Mouse (Mus musculus): Measurements from ENCODE around the gene Stk40. TPM values are rescaled to one million over a fixed set of nuclear protein-coding genes. Genes with fewer than 3 reads are reported as not detected.

The Stk40 gene
- polyA plus RNA-seq, 1 experiment from 2014 or later = 35.1 TPM

GRCm38 (mm10) chr4:126134236-126134635 is 30.5 kb downstream of the Stk40 start:
- Histone ChIP-seq H3K36me3 (peaks cover 89% of the 10 kb centered on the region), H3K9me3 (no peaks in the 10 kb centered on the region), H3K4me3 (no peak overlapping the region), H3K27ac (no peak overlapping the region), H3K4me1 (replicated peaks) (peaks cover 30% of the 10 kb centered on the region), H3K9ac (no peak overlapping the region), H3K27me3 (no peaks in the 10 kb centered on the region), H3K4me2 (no peak overlapping the region)
- whole genome bisulfite sequencing = 95% methylated on average over 4 of the region's 4 CpGs
- ATAC-seq (ENCODE audit: low FRiP score) = no peak

DNA sequence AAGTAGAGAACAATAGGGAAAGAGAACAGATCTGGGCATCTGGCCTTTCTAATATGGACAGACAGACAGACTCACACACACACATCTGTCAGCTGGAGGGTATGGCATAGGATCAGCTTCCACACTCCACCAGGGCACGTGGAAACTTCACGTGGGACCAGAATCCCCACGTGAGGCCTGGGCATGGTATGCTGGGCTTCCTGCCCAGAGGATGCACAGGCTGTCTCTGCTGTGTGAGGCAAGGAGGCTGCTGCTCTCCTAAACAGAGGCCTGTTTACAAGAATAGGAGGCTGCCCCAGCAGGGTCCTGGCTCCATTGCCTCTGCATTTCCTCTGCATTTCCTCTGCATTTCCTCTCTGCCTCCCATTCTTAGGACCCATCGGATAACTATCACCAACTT is 30.9 kb downstream of the Stk40 start:
- peaks cover 89% of the 10 kb centered on the region for H3K36me3 ChIP-seq

GRCm38 (mm10) chr4:126137773-126138172 is 34.0 kb downstream of the Stk40 start:
- Histone ChIP-seq H3K9me3 (no peaks in the 10 kb centered on the region), H3K4me2 (no peak overlapping the region), H3K36me3 (peaks cover 81% of the 10 kb centered on the region), H3K9ac (no peak overlapping the region), H3K4me1 (replicated peaks) (peaks cover 2% of the 10 kb centered on the region; the same call in 1 of the 2 replicates), H3K27me3 (no peaks in the 10 kb centered on the region), H3K4me3 (no peak overlapping the region), H3K27ac (no peak overlapping the region)
- 81% methylated on average over 4 of the region's 4 CpGs for WGBS
- no peak for ATAC-seq (ENCODE audit: low FRiP score)

More for the DNA sequence above, 30.9 kb downstream of the Stk40 start:
- H3K4me3 ChIP-seq = no peak overlapping the region
- no peaks in the 10 kb centered on the region for H3K9me3 ChIP-seq
- no peak for ATAC-seq (ENCODE audit: low FRiP score)
- H3K4me1 ChIP-seq (replicated peaks) = peaks cover 30% of the 10 kb centered on the region
- H3K4me2 ChIP-seq = no peak overlapping the region
- no peaks in the 10 kb centered on the region for H3K27me3 ChIP-seq
- no peak overlapping the region; the same call in 1 of the 2 replicates for H3K9ac ChIP-seq
- 90% methylated on average over 4 of the region's 4 CpGs for whole genome bisulfite sequencing
- no peak overlapping the region for H3K27ac ChIP-seq

DNA sequence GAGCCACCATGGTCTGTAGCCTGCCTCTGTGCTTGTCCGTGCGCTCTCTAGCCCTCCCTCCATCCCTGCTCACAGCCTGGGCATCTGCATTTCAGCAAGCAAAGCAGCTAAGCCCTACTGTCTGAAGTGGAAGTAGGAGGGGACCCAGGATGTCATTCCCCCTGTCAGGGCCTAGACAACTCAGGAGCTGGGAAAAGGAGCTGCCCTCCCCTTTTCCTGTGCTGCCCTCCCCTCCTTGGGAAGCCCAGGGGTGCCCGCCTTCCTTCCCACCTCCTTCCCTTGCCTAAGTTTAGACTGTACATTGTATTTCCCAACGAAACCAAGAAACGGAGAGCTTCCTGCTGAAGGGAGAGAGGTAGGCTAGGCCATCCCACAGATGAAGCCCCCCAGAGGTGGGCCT is 37.3 kb downstream of the Stk40 start:
- H3K4me3 ChIP-seq = no peak overlapping the region
- no peak for ATAC-seq (ENCODE audit: low FRiP score)
- H3K4me2 ChIP-seq = no peak overlapping the region
- H3K27me3 ChIP-seq = no peaks in the 10 kb centered on the region
- H3K9ac ChIP-seq = no peak overlapping the region
- WGBS = 79% methylated on average over 5 of the region's 5 CpGs
- H3K27ac ChIP-seq = no peak overlapping the region
- H3K4me1 ChIP-seq (replicated peaks) = no peaks in the 10 kb centered on the region
- no peaks in the 10 kb centered on the region for H3K9me3 ChIP-seq
- peaks cover 50% of the 10 kb centered on the region for H3K36me3 ChIP-seq

DNA sequence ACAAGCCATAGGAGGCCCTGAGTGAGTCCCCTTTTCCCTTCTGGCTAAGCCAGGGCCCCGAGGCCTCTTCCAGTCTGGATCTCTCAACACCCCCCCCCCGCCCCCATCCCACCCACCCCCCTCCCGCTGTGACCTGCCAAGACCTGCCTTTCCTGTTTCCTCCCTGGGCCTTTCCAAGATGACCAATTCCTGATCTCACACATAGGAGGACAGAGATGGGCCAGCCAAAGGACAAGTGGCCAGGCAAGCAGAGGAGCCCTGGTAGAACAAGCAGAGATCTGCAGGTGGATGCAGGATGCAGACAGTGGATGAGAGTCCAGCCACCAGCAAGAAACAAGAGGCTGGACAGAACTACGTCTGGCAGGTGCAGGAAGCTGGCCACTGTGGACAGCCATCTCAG is 41.6 kb downstream of the Stk40 start:
- H3K4me1 ChIP-seq (replicated peaks) = peaks cover 22% of the 10 kb centered on the region

DNA sequence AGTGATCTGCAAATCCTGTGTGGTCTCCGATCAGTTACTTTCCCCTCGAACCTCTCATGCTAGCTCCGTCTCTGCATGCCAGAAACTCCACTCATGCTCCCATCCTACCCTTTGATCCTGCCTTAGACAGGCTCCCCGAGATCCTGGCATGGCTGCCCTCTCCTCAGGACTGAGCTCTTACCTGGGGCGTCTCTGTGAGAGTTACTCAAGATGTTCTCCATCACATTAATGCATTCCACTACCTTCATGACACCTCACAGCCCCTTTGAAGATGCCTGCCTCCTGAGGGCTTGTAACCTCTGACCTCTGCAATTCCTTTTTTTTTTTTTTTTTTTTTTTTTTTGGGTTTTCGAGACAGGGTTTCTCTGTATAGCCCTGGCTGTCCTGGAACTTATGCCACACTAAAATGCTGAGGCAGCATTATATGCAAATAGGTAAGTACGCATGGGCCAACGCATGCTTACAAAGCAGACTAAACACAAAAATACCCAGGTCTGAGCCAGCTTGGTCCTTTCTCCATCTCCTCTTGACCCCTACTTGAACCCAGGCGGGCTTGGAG is 43.3 kb downstream of the Stk40 start:
- H3K27me3 ChIP-seq = peaks cover 54% of the 10 kb centered on the region

More for the DNA sequence above, 41.6 kb downstream of the Stk40 start:
- ATAC-seq (ENCODE audit: low FRiP score) = no peak
- Histone ChIP-seq H3K9me3 (no peaks in the 10 kb centered on the region), H3K27ac (no peak overlapping the region), H3K27me3 (peaks cover 37% of the 10 kb centered on the region), H3K4me2 (no peak overlapping the region), H3K36me3 (peaks cover 8% of the 10 kb centered on the region), H3K9ac (no peak overlapping the region), H3K4me3 (no peak overlapping the region)
- WGBS = 45% methylated on average over 4 of the region's 4 CpGs

GRCm38 (mm10) chr4:126147533-126148160 is 43.9 kb downstream of the Stk40 start, which contains the start of gene Eva1b:
Gene Eva1b, plus strand, starts transcription at chr4:126147744.
- H3K9me3 ChIP-seq = no peaks in the 10 kb centered on the region
- H3K36me3 ChIP-seq = no peaks in the 10 kb centered on the region
- peak within 1 kb of the TSS; percentile 45 for H3K4me3 ChIP-seq
- peaks cover 58% of the 10 kb centered on the region for H3K27me3 ChIP-seq
- peaks cover 22% of the 10 kb centered on the region for H3K4me1 ChIP-seq (replicated peaks)
- H3K9ac ChIP-seq = peak within 1 kb of the TSS; percentile 70
- peak within 1 kb of the TSS; percentile 69 for H3K4me2 ChIP-seq
- ATAC-seq (ENCODE audit: low FRiP score) = 0 out of 2 replicates have a peak, but pooled peaks have one; percentile 12
- WGBS = 1% methylated on average over 24 of the region's 24 CpGs
- peak within 1 kb of the TSS; percentile 23 for H3K27ac ChIP-seq

More for the DNA sequence above, 43.3 kb downstream of the Stk40 start:
- peaks cover 22% of the 10 kb centered on the region for H3K4me1 ChIP-seq (replicated peaks)
- no peak overlapping the region for H3K27ac ChIP-seq
- H3K9me3 ChIP-seq = no peaks in the 10 kb centered on the region
- no peak for ATAC-seq (ENCODE audit: low FRiP score)
- no peak overlapping the region for H3K9ac ChIP-seq
- 54% methylated on average over 9 of the region's 9 CpGs for WGBS
- no peak overlapping the region for H3K4me2 ChIP-seq
- H3K4me3 ChIP-seq = no peak overlapping the region
- no peaks in the 10 kb centered on the region for H3K36me3 ChIP-seq

DNA sequence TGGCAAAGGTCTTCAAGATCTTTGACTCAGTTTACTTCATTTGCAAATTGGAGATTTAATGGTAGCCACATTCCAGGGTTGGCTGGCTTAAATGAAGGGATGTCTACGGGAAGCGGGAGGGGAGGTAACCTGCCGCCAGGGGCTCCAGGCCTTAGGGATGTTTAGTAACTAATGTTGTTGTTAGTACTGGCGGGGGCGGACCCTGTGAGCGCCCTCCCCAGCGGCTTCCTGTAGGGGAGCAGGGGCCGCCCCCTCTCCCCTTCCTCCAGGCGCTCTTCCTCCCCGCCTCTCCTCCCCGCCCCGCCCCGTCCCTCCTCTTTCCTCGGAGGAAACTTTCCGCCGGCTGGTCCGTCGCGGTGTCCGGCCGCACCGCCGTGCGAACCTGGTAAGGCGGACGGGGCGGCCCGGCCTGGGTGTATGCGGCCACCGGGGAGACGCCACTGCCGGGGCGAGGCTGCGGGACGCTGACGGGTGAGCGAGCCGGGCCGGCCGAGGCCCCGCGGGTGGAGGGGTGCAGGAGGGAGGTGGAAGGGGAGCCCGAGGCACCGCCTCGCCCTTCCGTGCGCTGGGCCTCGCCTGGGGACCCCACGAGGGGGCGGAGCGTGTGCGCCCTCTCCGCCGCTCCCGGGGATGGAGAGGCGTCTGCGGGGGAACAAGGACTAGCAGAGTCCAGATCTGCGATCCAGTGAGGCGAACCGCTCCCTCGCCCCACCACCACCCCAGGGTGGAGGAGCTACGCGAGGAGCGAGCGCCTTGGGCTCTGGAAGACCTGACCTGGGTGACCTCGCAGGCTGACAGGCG is 44.6 kb downstream of the Stk40 start:
- H3K9me3 ChIP-seq = no peaks in the 10 kb centered on the region
- peaks cover 22% of the 10 kb centered on the region for H3K4me1 ChIP-seq (replicated peaks)
- H3K27ac ChIP-seq = peak overlapping the region; percentile 23
- peak overlapping the region; percentile 45 for H3K4me3 ChIP-seq
- H3K27me3 ChIP-seq = peaks cover 58% of the 10 kb centered on the region
- H3K4me2 ChIP-seq = peak overlapping the region; percentile 69
- ATAC-seq (ENCODE audit: low FRiP score) = peak; percentile 26
- peak overlapping the region; percentile 70 for H3K9ac ChIP-seq
- no peaks in the 10 kb centered on the region for H3K36me3 ChIP-seq
- WGBS = under 1% methylated on average over 60 of the region's 67 CpGs

DNA sequence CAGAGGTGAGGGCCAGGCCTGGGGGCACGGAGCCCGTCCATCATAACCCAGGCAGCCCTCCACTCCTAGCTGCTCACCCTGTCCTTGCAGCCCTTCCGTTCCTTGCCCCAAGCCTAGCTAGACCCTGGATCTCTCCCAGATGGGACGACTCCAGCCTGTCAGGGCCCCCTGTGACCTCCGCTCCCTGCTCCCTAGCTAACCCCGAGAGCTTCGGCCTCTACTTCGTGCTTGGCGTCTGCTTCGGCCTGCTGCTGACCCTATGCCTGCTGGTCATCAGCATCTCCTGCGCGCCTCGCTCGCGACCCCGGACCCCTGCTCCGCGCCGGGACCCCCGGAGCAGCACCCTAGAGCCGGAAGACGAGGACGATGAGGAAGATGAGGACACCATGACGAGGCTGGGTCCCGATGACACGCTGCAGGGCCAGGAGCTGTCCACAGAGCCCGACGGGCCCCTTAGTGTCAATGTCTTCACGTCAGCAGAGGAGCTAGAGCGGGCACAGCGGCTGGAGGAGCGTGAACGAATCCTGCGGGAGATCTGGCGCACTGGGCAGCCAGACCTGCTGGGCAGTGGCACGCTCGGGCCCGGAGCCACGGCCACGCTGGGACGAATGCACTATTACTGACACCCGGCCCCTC is 45.4 kb downstream of the Stk40 start:
- Histone ChIP-seq H3K4me2 (peak overlapping the region; percentile 69), H3K27me3 (peaks cover 58% of the 10 kb centered on the region), H3K4me3 (peak overlapping the region; percentile 45), H3K36me3 (no peaks in the 10 kb centered on the region), H3K9me3 (no peaks in the 10 kb centered on the region), H3K9ac (peak overlapping the region; percentile 70), H3K4me1 (replicated peaks) (peaks cover 22% of the 10 kb centered on the region), H3K27ac (peak overlapping the region; percentile 23; the same call in 1 of the 2 replicates)
- WGBS = 20% methylated on average over 42 of the region's 42 CpGs
- ATAC-seq (ENCODE audit: low FRiP score) = no peak

DNA sequence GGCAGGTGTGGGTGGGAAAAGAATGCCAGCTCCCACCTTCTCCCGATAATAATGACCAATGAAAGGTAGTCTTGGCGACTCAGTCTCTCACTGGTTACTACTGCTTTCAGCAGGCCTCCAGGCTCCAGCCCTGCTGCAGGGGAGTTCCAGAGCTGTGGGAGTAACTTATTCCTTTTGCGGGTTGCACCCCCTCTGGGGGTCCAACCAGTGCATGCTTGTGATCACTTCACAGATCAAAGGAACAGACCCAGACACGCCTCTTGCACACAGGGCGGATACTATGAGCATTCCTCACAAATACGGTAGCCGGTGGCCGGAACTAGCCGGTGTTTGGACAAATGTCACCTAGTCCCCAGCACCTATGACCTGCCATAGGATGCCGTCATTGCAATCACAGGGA is 46.0 kb downstream of the Stk40 start:
- WGBS = 54% methylated on average over 10 of the region's 10 CpGs
- H3K27ac ChIP-seq = no peak overlapping the region
- H3K4me2 ChIP-seq = peak overlapping the region; percentile 69
- peaks cover 58% of the 10 kb centered on the region for H3K27me3 ChIP-seq
- peaks cover 22% of the 10 kb centered on the region for H3K4me1 ChIP-seq (replicated peaks)
- no peaks in the 10 kb centered on the region for H3K9me3 ChIP-seq
- ATAC-seq (ENCODE audit: low FRiP score) = no peak
- H3K9ac ChIP-seq = no peak overlapping the region
- no peak overlapping the region for H3K4me3 ChIP-seq
- no peaks in the 10 kb centered on the region for H3K36me3 ChIP-seq

DNA sequence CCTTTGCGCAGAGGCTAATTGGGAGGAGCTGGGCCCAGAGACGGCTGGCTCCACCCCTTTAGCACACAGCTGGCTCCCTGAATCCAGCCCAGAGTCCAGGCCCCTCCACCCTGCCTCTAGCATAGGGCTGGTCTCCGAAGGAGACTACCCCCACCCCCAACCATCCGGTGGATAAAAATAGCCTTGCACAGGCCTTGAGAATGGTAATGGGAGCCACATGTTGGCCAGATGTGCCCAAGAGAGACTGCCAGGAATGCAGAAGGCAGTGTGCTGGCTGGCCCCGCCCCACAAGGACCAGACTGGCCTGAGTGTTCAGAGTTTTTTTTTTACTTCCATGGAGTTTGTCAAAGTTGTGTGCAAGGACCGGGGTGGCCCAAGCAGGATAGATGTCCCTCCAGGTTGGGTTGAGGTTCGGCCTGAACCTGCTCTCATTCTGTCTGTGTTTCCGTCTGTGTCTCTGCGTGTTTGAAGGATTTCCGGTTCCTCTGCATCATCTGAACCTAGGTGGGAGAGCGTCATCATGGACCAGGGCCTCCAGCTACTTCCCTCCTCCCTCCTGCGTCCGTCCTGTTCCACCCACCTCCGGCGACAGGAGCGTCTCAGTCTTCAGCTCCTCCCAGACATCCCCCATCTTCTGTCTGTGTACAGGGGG is 46.7 kb downstream of the Stk40 start:
- WGBS = 55% methylated on average over 16 of the region's 16 CpGs
- ATAC-seq (ENCODE audit: low FRiP score) = no peak; the same call in 1 of the 2 replicates
- peaks cover 58% of the 10 kb centered on the region for H3K27me3 ChIP-seq
- H3K27ac ChIP-seq = peak overlapping the region; percentile 32; the same call in 1 of the 2 replicates
- no peak overlapping the region for H3K4me3 ChIP-seq
- peak overlapping the region; percentile 9; the same call in 1 of the 2 replicates for H3K4me2 ChIP-seq
- no peaks in the 10 kb centered on the region for H3K9me3 ChIP-seq
- no peaks in the 10 kb centered on the region for H3K36me3 ChIP-seq
- no peak overlapping the region for H3K9ac ChIP-seq
- peaks cover 22% of the 10 kb centered on the region for H3K4me1 ChIP-seq (replicated peaks)
